Mouse (Mus musculus) intestine, embryonic 15.5 days (tissue): ENCODE measurements around the gene Clic3. TPM values are rescaled to one million over a fixed set of nuclear protein-coding genes. Genes with fewer than 3 reads are reported as not detected.
A peak's percentile ranks its signal among the peaks of the same experiment; 100 is the strongest.

Experiments used
- ATAC-seq: fragments of 200-750 bp; cut with Nextera tagmentation; 2 replicates; pipeline ENCODE4 v1.8.0; 2017; ENCODE audit warnings: moderate TSS enrichment, moderate library complexity
- H3K27ac ChIP-seq: fragments of 300-500 bp; sonication (generic); 2 replicates; pipeline ENCODE4 v1.5.1; 2015; ENCODE audit warnings: mild to moderate bottlenecking, inconsistent platforms
- H3K27me3 ChIP-seq: fragments of 300-500 bp; sonication (generic); replicated peaks from 2 replicates; pipeline ENCODE4 v1.6.1; 2015; ENCODE audit warnings: inconsistent platforms
- H3K36me3 ChIP-seq: fragments of 300-500 bp; sonication (generic); 2 replicates; pipeline ENCODE4 v1.6.1; 2015; ENCODE audit warnings: inconsistent platforms
- H3K4me1 ChIP-seq: fragments of 300-500 bp; sonication (generic); replicated peaks from 2 replicates; pipeline ENCODE4 v1.6.1; 2015; ENCODE audit warnings: inconsistent platforms
- H3K4me2 ChIP-seq: fragments of 300-500 bp; sonication (generic); replicated peaks from 2 replicates; pipeline ENCODE4 v1.6.1; 2015; ENCODE audit warnings: mild to moderate bottlenecking, inconsistent platforms
- H3K4me3 ChIP-seq: fragments of 300-500 bp; sonication (generic); replicated peaks from 2 replicates; pipeline ENCODE4 v1.5.1; 2015; ENCODE audit warnings: inconsistent platforms
- H3K9ac ChIP-seq: fragments of 300-500 bp; sonication (generic); 2 replicates; pipeline ENCODE4 v1.6.1; 2015; ENCODE audit warnings: inconsistent platforms
- H3K9me3 ChIP-seq: fragments of 300-500 bp; sonication (generic); 2 replicates; pipeline ENCODE4 v1.6.1; 2016; ENCODE audit warnings: inconsistent platforms
- WGBS: fragments of 180-500 bp; shearing (Covaris S2); methylation state at CpG from one replicate; pipeline ENCODE4 v1.1.7; 2015; 5-methylcytosine and 5-hydroxymethylcytosine counted together
- polyA plus RNA-seq: library from polyadenylated mRNA; unstranded; fragments of >200 nt; fragmentation: Nextera tagmentation; extraction: Ambion mirVana; gene quantifications from 2 replicates; pipeline ENCODE4 v1.2.1, GENCODE M21; 2015

Clic3 gene
- polyA plus RNA-seq, 1 experiment from 2014 or later = 2.2 TPM

GRCm38 (mm10) chr2:25469969-25470368 is 13.3 kb downstream of the Clic3 start, which contains the start of gene Ptgds:
Gene Ptgds, minus strand, starts transcription at chr2:25470046.
- no peaks in the 10 kb centered on the region for H3K27me3 ChIP-seq
- no peak for ATAC-seq
- WGBS = 52% methylated on average over 6 of the region's 6 CpGs
- H3K9ac ChIP-seq = no peak within 1 kb of the TSS
- no peak within 1 kb of the TSS for H3K4me3 ChIP-seq
- H3K4me1 ChIP-seq = peaks cover 16% of the 10 kb centered on the region
- H3K4me2 ChIP-seq = no peak within 1 kb of the TSS
- no peak within 1 kb of the TSS for H3K27ac ChIP-seq
- H3K36me3 ChIP-seq = no peaks in the 10 kb centered on the region
- H3K9me3 ChIP-seq = no peaks in the 10 kb centered on the region

- H3K4me3 ChIP-seq = no peak overlapping the region
- H3K27me3 ChIP-seq = no peaks in the 10 kb centered on the region
- no peak overlapping the region for H3K27ac ChIP-seq
- H3K4me2 ChIP-seq = no peak overlapping the region
- H3K9ac ChIP-seq = no peak overlapping the region
- H3K36me3 ChIP-seq = no peaks in the 10 kb centered on the region
- ATAC-seq = no peak
- H3K4me1 ChIP-seq = peaks cover 11% of the 10 kb centered on the region; the same call in 1 of the 2 replicates
- 75% methylated on average over 2 of the region's 2 CpGs for WGBS
- H3K9me3 ChIP-seq = no peaks in the 10 kb centered on the region
Observed at GRCm38 (mm10) chr2:25472550-25472949, 15.9 kb downstream of the Clic3 start.

GRCm38 (mm10) chr2:25477541-25477940 is 20.9 kb downstream of the Clic3 start:
- no peak for ATAC-seq
- 83% methylated on average over 8 of the region's 8 CpGs for WGBS

GRCm38 (mm10) chr2:25477967-25478675 is 21.5 kb downstream of the Clic3 start:
- H3K9ac ChIP-seq = no peak overlapping the region
- no peaks in the 10 kb centered on the region for H3K9me3 ChIP-seq
- H3K27ac ChIP-seq = no peak overlapping the region
- no peak overlapping the region for H3K4me2 ChIP-seq
- no peaks in the 10 kb centered on the region for H3K4me1 ChIP-seq
- H3K27me3 ChIP-seq = no peaks in the 10 kb centered on the region
- 80% methylated on average over 3 of the region's 3 CpGs for WGBS
- no peaks in the 10 kb centered on the region for H3K36me3 ChIP-seq
- no peak for ATAC-seq
- H3K4me3 ChIP-seq = no peak overlapping the region

More at GRCm38 (mm10) chr2:25477541-25477940, 20.9 kb downstream of the Clic3 start:
- Histone ChIP-seq H3K36me3 (no peaks in the 10 kb centered on the region), H3K9ac (no peak overlapping the region), H3K4me3 (no peak overlapping the region), H3K27me3 (no peaks in the 10 kb centered on the region), H3K27ac (no peak overlapping the region), H3K4me1 (no peaks in the 10 kb centered on the region), H3K4me2 (no peak overlapping the region), H3K9me3 (no peaks in the 10 kb centered on the region)

DNA sequence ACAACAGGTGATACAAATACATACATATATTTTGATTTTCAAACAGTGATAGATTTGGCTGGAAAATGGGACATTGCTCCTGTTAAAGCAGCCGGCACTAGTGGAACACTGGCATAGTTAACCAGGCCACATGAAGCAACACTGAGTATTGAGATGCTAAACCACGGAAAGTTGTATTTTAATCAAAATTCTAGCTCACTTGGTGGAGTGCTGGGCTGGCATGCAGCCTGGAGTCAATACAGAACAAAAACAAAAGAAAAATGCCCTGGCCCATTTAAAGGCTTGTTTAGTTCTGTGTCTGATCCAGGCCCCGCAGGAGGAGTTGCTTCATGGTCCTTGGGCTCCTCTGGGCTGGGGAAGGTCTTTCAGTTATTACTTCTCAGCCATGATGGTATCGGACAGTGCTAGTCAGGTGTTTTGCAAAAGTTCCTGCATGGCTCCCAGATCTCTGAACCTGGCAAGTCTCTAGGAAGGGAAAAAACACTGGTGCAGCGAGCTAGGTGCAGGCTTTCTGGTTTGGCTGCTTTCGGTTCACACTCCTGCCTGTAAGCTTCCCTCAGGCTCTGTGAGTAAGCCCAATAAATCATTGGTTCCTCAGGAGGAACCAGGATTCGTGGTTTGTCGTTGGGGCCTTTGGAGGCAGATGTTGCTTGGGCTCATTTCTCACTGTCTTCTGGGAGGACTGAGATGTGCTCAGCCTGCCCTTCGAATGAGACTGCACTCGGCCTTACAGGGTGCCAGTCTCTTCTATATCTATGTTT is 23.1 kb downstream of the Clic3 start:
- H3K4me2 ChIP-seq = no peak overlapping the region
- no peaks in the 10 kb centered on the region for H3K36me3 ChIP-seq
- no peaks in the 10 kb centered on the region for H3K4me1 ChIP-seq
- no peak overlapping the region for H3K9ac ChIP-seq
- ATAC-seq = peak; percentile 37
- no peaks in the 10 kb centered on the region for H3K27me3 ChIP-seq
- H3K4me3 ChIP-seq = no peak overlapping the region
- no peak overlapping the region for H3K27ac ChIP-seq
- no peaks in the 10 kb centered on the region for H3K9me3 ChIP-seq
- WGBS = 54% methylated on average over 10 of the region's 10 CpGs

DNA sequence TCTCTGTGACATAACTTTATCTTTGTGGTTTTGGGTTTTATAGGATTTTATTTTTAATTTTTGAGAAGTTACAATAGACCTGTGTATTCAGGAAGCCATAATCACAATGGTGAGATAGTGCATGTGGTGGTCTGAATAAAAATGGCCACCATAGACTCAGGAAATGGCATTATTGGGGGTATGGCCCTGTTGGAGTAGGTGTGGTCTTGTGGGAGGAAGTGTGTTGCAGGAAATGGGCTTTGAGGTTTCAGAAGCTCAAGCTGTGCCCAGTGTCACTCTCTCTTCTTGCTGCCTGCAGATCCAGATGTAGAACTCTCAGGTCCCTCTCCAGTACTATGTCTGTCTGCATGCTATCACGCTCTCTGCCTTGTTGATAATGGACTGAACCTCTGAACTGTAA is 23.9 kb downstream of the Clic3 start:
- H3K9me3 ChIP-seq = no peaks in the 10 kb centered on the region
- H3K9ac ChIP-seq = no peak overlapping the region
- 0 out of 2 replicates have a peak, but pooled peaks cover 3% of the 10 kb centered on the region for H3K4me1 ChIP-seq
- H3K27ac ChIP-seq = no peak overlapping the region
- no peaks in the 10 kb centered on the region for H3K27me3 ChIP-seq
- ATAC-seq = no peak
- H3K36me3 ChIP-seq = no peaks in the 10 kb centered on the region
- H3K4me3 ChIP-seq = no peak overlapping the region
- 88% methylated on average over 1 of the region's 1 CpGs for WGBS
- no peak overlapping the region for H3K4me2 ChIP-seq

DNA sequence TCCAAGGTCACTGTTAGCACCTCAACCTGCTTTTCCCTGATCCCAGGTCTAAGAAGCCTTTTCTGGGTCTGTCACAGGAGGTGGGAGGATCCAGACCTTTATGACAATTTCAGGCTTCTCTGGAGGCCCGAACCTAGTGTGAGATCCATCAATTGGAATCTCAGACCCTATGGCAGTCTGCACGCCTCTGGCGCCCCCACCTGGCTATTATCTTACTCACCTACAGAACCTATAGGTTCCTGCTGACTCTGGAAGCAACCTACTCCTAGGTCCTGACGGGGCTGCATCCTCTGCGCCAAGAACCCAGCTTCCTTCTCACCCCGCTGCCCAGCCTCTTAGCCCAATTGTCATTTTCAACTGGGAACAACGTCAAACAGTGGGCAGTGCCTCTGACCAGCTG is 26.3 kb downstream of the Clic3 start:
- H3K4me1 ChIP-seq = peaks cover 10% of the 10 kb centered on the region; the same call in 1 of the 2 replicates
- 24% methylated on average over 7 of the region's 7 CpGs for WGBS
- no peak for ATAC-seq

DNA sequence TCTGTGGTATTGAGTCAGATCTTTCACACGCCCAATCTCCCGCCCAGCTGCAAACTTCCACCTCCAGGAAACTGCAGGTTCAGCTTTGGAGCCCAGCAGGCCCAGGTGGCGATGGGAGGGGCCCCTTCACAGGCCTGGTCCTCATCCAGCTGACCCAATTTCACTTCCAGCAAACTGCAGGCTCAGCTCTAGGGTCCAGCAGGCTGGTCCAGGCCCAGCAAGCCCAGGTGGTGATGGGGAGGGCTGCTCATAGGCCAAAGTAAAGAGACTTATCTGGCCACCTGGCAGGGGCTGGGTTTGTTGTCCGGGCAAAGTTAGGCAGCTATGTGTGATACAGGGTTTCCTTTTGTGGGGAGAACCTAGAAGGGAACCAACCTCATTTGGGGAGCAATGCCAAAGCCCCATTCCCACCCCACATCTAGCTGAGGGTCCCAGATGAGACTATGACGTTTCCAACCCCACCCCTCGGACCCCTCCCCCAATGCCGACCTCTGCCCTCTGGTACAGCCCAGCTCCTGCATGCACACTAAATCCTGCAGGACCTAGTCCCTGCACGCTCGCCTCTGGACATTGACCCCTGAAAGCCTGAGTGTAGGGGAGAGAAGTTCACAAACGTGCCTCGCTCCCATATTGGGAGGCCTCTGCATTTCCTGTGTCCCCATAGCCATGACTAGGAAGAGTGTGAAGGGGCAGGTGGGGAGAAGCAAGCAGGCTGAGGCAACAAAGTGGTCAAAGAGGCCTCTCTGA is 28.4 kb downstream of the Clic3 start:
- Histone ChIP-seq H3K27me3 (no peaks in the 10 kb centered on the region), H3K4me3 (no peak overlapping the region), H3K9ac (no peak overlapping the region), H3K36me3 (no peaks in the 10 kb centered on the region), H3K4me2 (no peak overlapping the region), H3K27ac (0 out of 2 replicates have a peak overlapping the region, but pooled peaks have one; percentile 20), H3K4me1 (peaks cover 14% of the 10 kb centered on the region; the same call in 1 of the 2 replicates), H3K9me3 (no peaks in the 10 kb centered on the region)
- 43% methylated on average over 11 of the region's 11 CpGs for WGBS
- ATAC-seq = peak; percentile 79

More for the DNA sequence above, 26.3 kb downstream of the Clic3 start:
- Histone ChIP-seq H3K4me2 (no peak overlapping the region), H3K27ac (no peak overlapping the region), H3K36me3 (no peaks in the 10 kb centered on the region), H3K27me3 (no peaks in the 10 kb centered on the region), H3K9me3 (no peaks in the 10 kb centered on the region), H3K9ac (no peak overlapping the region), H3K4me3 (no peak overlapping the region)

- H3K4me3 ChIP-seq = no peak overlapping the region
- H3K9ac ChIP-seq = no peak overlapping the region
- H3K4me1 ChIP-seq = peaks cover 14% of the 10 kb centered on the region; the same call in 1 of the 2 replicates
- H3K27me3 ChIP-seq = no peaks in the 10 kb centered on the region
- H3K27ac ChIP-seq = no peak overlapping the region
- WGBS = 74% methylated on average over 6 of the region's 6 CpGs
- ATAC-seq = 0 out of 2 replicates have a peak, but pooled peaks have one; percentile 16
- no peak overlapping the region for H3K4me2 ChIP-seq
- H3K36me3 ChIP-seq = no peaks in the 10 kb centered on the region
- H3K9me3 ChIP-seq = no peaks in the 10 kb centered on the region
Observed at GRCm38 (mm10) chr2:25487965-25488670, 31.5 kb downstream of the Clic3 start.

DNA sequence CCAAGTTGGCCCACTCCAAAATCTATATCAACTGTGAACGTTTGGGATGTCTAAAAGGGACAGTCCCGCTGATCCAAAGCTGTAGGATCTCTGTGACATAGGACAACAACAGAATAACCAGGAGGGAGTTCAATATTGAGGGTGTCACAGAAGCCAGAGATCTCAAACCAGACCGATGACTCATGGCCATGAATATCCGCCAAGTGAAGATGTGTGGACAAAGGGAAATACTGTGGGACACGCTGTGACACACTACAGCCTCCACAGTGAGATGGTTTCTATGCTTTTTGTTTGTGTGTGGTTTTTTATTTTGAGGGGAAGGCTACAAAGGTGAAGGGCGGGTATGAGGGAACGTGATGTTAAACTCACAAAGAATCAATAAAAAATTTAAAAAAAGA is 32.0 kb downstream of the Clic3 start:
- Histone ChIP-seq H3K9me3 (no peaks in the 10 kb centered on the region), H3K4me1 (peaks cover 14% of the 10 kb centered on the region; the same call in 1 of the 2 replicates), H3K36me3 (no peaks in the 10 kb centered on the region), H3K27ac (no peak overlapping the region), H3K9ac (no peak overlapping the region), H3K27me3 (no peaks in the 10 kb centered on the region), H3K4me2 (no peak overlapping the region), H3K4me3 (no peak overlapping the region)
- ATAC-seq = no peak
- WGBS = 80% methylated on average over 7 of the region's 7 CpGs

- Histone ChIP-seq H3K4me1 (peaks cover 9% of the 10 kb centered on the region; the same call in 1 of the 2 replicates), H3K36me3 (no peaks in the 10 kb centered on the region), H3K9me3 (no peaks in the 10 kb centered on the region), H3K4me2 (no peak overlapping the region), H3K4me3 (no peak overlapping the region), H3K9ac (no peak overlapping the region), H3K27ac (no peak overlapping the region), H3K27me3 (no peaks in the 10 kb centered on the region)
- ATAC-seq = no peak
- WGBS = 80% methylated on average over 5 of the region's 5 CpGs
Observed at GRCm38 (mm10) chr2:25492988-25493387, 36.4 kb downstream of the Clic3 start.
